Mouse (Mus musculus): Measurements from ENCODE around the gene Ptpn22. TPM values are rescaled to one million over a fixed set of nuclear protein-coding genes. Genes with fewer than 3 reads are reported as not detected.

The Ptpn22 gene
- polyA plus RNA-seq, 1 experiment from 2014 or later = 0.62 TPM

GRCm38 (mm10) chr3:103913451-103913961, 53.9 kb downstream of the Ptpn22 start:
- Histone ChIP-seq H3K9me3 (replicated peaks; ENCODE audit: control insufficient read depth, low read length, poor library complexity, severe bottlenecking) (no peaks in the 10 kb centered on the region), H3K36me3 (ENCODE audit: control insufficient read depth, insufficient read depth, low read length) (no peaks in the 10 kb centered on the region), H3K27me3 (ENCODE audit: control insufficient read depth, insufficient read depth, low read depth, low read length) (no peaks in the 10 kb centered on the region), H3K4me2 (ENCODE audit: low read length) (peak overlapping the region; percentile 80), H3K27ac (ENCODE audit: low read length) (peak overlapping the region; percentile 84), H3K4me1 (ENCODE audit: control insufficient read depth, insufficient read depth, low read length) (peaks cover 14% of the 10 kb centered on the region), H3K9ac (ENCODE audit: low read depth, low read length) (peak overlapping the region; percentile 66), H3K4me3 (ENCODE audit: low read depth, low read length) (peak overlapping the region; percentile 71)
- WGBS = 5% methylated on average over 11 of the region's 11 CpGs
- peak; percentile 32 for ATAC-seq

- Histone ChIP-seq H3K4me1 (ENCODE audit: control insufficient read depth, insufficient read depth, low read length) (peaks cover 14% of the 10 kb centered on the region), H3K27me3 (ENCODE audit: control insufficient read depth, insufficient read depth, low read depth, low read length) (no peaks in the 10 kb centered on the region), H3K9ac (ENCODE audit: low read depth, low read length) (peak within 1 kb of the TSS; percentile 89), H3K4me2 (ENCODE audit: low read length) (peak within 1 kb of the TSS; percentile 87), H3K36me3 (ENCODE audit: control insufficient read depth, insufficient read depth, low read length) (no peaks in the 10 kb centered on the region), H3K9me3 (replicated peaks; ENCODE audit: control insufficient read depth, low read length, poor library complexity, severe bottlenecking) (no peaks in the 10 kb centered on the region), H3K4me3 (ENCODE audit: low read depth, low read length) (peak within 1 kb of the TSS; percentile 71), H3K27ac (ENCODE audit: low read length) (peak within 1 kb of the TSS; percentile 89)
- ATAC-seq = peak; percentile 100
- under 1% methylated on average over 51 of the region's 55 CpGs for WGBS
Measured at GRCm38 (mm10) chr3:103914010-103914669, 54.5 kb downstream of the Ptpn22 start, which contains the start of gene Rsbn1. Rsbn1 (plus strand) TSS chr3:103914120.

GRCm38 (mm10) chr3:103914732-103915508, 55.3 kb downstream of the Ptpn22 start:
- Histone ChIP-seq H3K4me1 (ENCODE audit: control insufficient read depth, insufficient read depth, low read length) (peaks cover 14% of the 10 kb centered on the region), H3K4me2 (ENCODE audit: low read length) (peak overlapping the region; percentile 87), H3K27ac (ENCODE audit: low read length) (peak overlapping the region; percentile 89), H3K27me3 (ENCODE audit: control insufficient read depth, insufficient read depth, low read depth, low read length) (no peaks in the 10 kb centered on the region), H3K9me3 (replicated peaks; ENCODE audit: control insufficient read depth, low read length, poor library complexity, severe bottlenecking) (no peaks in the 10 kb centered on the region), H3K9ac (ENCODE audit: low read depth, low read length) (peak overlapping the region; percentile 89), H3K36me3 (ENCODE audit: control insufficient read depth, insufficient read depth, low read length) (no peaks in the 10 kb centered on the region), H3K4me3 (ENCODE audit: low read depth, low read length) (peak overlapping the region; percentile 71)
- peak; percentile 57 for ATAC-seq
- WGBS = under 1% methylated on average over 49 of the region's 60 CpGs

- peak overlapping the region; percentile 87 for H3K4me2 ChIP-seq (ENCODE audit: low read length)
- ATAC-seq = no peak
- H3K9ac ChIP-seq (ENCODE audit: low read depth, low read length) = peak overlapping the region; percentile 89
- H3K27ac ChIP-seq (ENCODE audit: low read length) = 0 out of 2 replicates have a peak overlapping the region, but pooled peaks have one; percentile 89
- no peaks in the 10 kb centered on the region for H3K27me3 ChIP-seq (ENCODE audit: control insufficient read depth, insufficient read depth, low read depth, low read length)
- no peaks in the 10 kb centered on the region for H3K9me3 ChIP-seq (replicated peaks; ENCODE audit: control insufficient read depth, low read length, poor library complexity, severe bottlenecking)
- no peaks in the 10 kb centered on the region for H3K36me3 ChIP-seq (ENCODE audit: control insufficient read depth, insufficient read depth, low read length)
- H3K4me1 ChIP-seq (ENCODE audit: control insufficient read depth, insufficient read depth, low read length) = peaks cover 14% of the 10 kb centered on the region
- H3K4me3 ChIP-seq (ENCODE audit: low read depth, low read length) = peak overlapping the region; percentile 71
- WGBS = 5% methylated on average over 7 of the region's 7 CpGs
Measured at GRCm38 (mm10) chr3:103915509-103915896, 55.9 kb downstream of the Ptpn22 start.

GRCm38 (mm10) chr3:103916205-103916838, 56.7 kb downstream of the Ptpn22 start:
- peak overlapping the region; percentile 87 for H3K4me2 ChIP-seq (ENCODE audit: low read length)
- H3K4me1 ChIP-seq (ENCODE audit: control insufficient read depth, insufficient read depth, low read length) = peaks cover 16% of the 10 kb centered on the region
- no peaks in the 10 kb centered on the region for H3K36me3 ChIP-seq (ENCODE audit: control insufficient read depth, insufficient read depth, low read length)
- WGBS = 34% methylated on average over 5 of the region's 5 CpGs
- no peaks in the 10 kb centered on the region for H3K9me3 ChIP-seq (replicated peaks; ENCODE audit: control insufficient read depth, low read length, poor library complexity, severe bottlenecking)
- peak overlapping the region; percentile 34 for H3K4me3 ChIP-seq (ENCODE audit: low read depth, low read length)
- ATAC-seq = no peak
- H3K27ac ChIP-seq (ENCODE audit: low read length) = peak overlapping the region; percentile 17; the same call in 1 of the 2 replicates
- H3K27me3 ChIP-seq (ENCODE audit: control insufficient read depth, insufficient read depth, low read depth, low read length) = no peaks in the 10 kb centered on the region
- H3K9ac ChIP-seq (ENCODE audit: low read depth, low read length) = peak overlapping the region; percentile 54; the same call in 1 of the 2 replicates

- Histone ChIP-seq H3K27me3 (ENCODE audit: control insufficient read depth, insufficient read depth, low read depth, low read length) (no peaks in the 10 kb centered on the region), H3K36me3 (ENCODE audit: control insufficient read depth, insufficient read depth, low read length) (no peaks in the 10 kb centered on the region), H3K9ac (ENCODE audit: low read depth, low read length) (peak overlapping the region; percentile 54; the same call in 1 of the 2 replicates), H3K27ac (ENCODE audit: low read length) (no peak overlapping the region), H3K4me2 (ENCODE audit: low read length) (peak overlapping the region; percentile 87), H3K9me3 (replicated peaks; ENCODE audit: control insufficient read depth, low read length, poor library complexity, severe bottlenecking) (no peaks in the 10 kb centered on the region), H3K4me3 (ENCODE audit: low read depth, low read length) (peak overlapping the region; percentile 34), H3K4me1 (ENCODE audit: control insufficient read depth, insufficient read depth, low read length) (peaks cover 16% of the 10 kb centered on the region)
- 66% methylated on average over 3 of the region's 3 CpGs for WGBS
- no peak for ATAC-seq
Measured at GRCm38 (mm10) chr3:103916839-103917237, 57.2 kb downstream of the Ptpn22 start.

GRCm38 (mm10) chr3:103920094-103920493, 60.5 kb downstream of the Ptpn22 start:
- peaks cover 23% of the 10 kb centered on the region for H3K4me1 ChIP-seq (ENCODE audit: control insufficient read depth, insufficient read depth, low read length)
- no peak overlapping the region for H3K27ac ChIP-seq (ENCODE audit: low read length)
- H3K36me3 ChIP-seq (ENCODE audit: control insufficient read depth, insufficient read depth, low read length) = no peaks in the 10 kb centered on the region
- H3K4me3 ChIP-seq (ENCODE audit: low read depth, low read length) = no peak overlapping the region
- H3K27me3 ChIP-seq (ENCODE audit: control insufficient read depth, insufficient read depth, low read depth, low read length) = no peaks in the 10 kb centered on the region
- 98% methylated on average over 1 of the region's 1 CpGs for WGBS
- no peak overlapping the region for H3K4me2 ChIP-seq (ENCODE audit: low read length)
- no peaks in the 10 kb centered on the region for H3K9me3 ChIP-seq (replicated peaks; ENCODE audit: control insufficient read depth, low read length, poor library complexity, severe bottlenecking)
- no peak for ATAC-seq
- H3K9ac ChIP-seq (ENCODE audit: low read depth, low read length) = no peak overlapping the region

- peaks cover 14% of the 10 kb centered on the region for H3K4me1 ChIP-seq (ENCODE audit: control insufficient read depth, insufficient read depth, low read length)
- no peak overlapping the region for H3K4me3 ChIP-seq (ENCODE audit: low read depth, low read length)
- H3K9ac ChIP-seq (ENCODE audit: low read depth, low read length) = no peak overlapping the region
- WGBS = 51% methylated on average over 3 of the region's 3 CpGs
- no peaks in the 10 kb centered on the region for H3K27me3 ChIP-seq (ENCODE audit: control insufficient read depth, insufficient read depth, low read depth, low read length)
- H3K9me3 ChIP-seq (replicated peaks; ENCODE audit: control insufficient read depth, low read length, poor library complexity, severe bottlenecking) = no peaks in the 10 kb centered on the region
- no peak overlapping the region for H3K27ac ChIP-seq (ENCODE audit: low read length)
- no peak for ATAC-seq
- H3K36me3 ChIP-seq (ENCODE audit: control insufficient read depth, insufficient read depth, low read length) = peaks cover 2% of the 10 kb centered on the region; the same call in 1 of the 2 replicates
- H3K4me2 ChIP-seq (ENCODE audit: low read length) = no peak overlapping the region
Measured at GRCm38 (mm10) chr3:103925302-103925701, 65.7 kb downstream of the Ptpn22 start.
